Mouse (Mus musculus): ENCODE data around the gene Slc2a6. TPM values are rescaled to one million over a fixed set of nuclear protein-coding genes. Genes with fewer than 3 reads are reported as not detected.
A peak's percentile ranks its signal among the peaks of the same experiment; 100 is the strongest.

Slc2a6 gene
- polyA plus RNA-seq, 1 experiment from 2014 or later, result 0.24 TPM

DNA sequence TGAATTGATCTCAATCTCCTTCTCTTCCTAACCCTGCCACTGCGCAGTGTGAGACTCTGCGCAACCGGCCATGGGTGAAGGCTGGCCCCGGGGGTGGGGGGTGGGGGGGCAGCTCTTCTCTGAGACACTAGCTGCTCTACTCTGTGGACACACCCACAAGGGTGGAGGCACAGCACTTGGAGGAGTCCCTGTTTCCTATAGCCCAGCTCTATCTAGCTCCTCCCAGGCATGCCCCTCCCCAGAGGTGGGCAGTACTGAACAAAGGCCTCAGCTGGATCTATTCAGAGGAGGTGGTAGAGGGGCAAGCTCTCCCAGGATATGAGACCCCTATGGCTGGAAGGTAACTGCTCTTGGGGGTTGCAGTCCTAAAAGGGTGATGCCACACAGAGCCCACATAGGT, 9.2 kb upstream of the Slc2a6 start:
- Histone ChIP-seq H3K4me1 (ENCODE audit: control insufficient read depth in 2 of 2, insufficient read depth in 2 of 2, low read length in 2 of 2) (no peaks in the 10 kb centered on the region), H3K36me3 (ENCODE audit: control insufficient read depth, insufficient read depth, low read length) (no peaks in the 10 kb centered on the region), H3K9ac (ENCODE audit: low read length) (no peak overlapping the region), H3K4me3 (ENCODE audit: control insufficient read depth in 1 of 2, insufficient read depth in 1 of 2, low read depth in 1 of 2, low read length in 2 of 2) (no peak overlapping the region), H3K27ac (replicated peaks in 1 of 2; ENCODE audit: control insufficient read depth in 1 of 2, insufficient read depth in 1 of 2, low read depth in 2 of 2, low read length in 2 of 2) (no peak overlapping the region), H3K4me2 (ENCODE audit: low read length) (no peak overlapping the region), H3K27me3 (ENCODE audit: control insufficient read depth, insufficient read depth, low read length) (no peaks in the 10 kb centered on the region), H3K9me3 (ENCODE audit: control insufficient read depth, low read length) (no peaks in the 10 kb centered on the region)
- 56% methylated on average over 4 of the region's 4 CpGs for WGBS
- ATAC-seq (ENCODE audit: insufficient number of reproducible peaks, insufficient read depth, low FRiP score, low read depth), result no peak

DNA sequence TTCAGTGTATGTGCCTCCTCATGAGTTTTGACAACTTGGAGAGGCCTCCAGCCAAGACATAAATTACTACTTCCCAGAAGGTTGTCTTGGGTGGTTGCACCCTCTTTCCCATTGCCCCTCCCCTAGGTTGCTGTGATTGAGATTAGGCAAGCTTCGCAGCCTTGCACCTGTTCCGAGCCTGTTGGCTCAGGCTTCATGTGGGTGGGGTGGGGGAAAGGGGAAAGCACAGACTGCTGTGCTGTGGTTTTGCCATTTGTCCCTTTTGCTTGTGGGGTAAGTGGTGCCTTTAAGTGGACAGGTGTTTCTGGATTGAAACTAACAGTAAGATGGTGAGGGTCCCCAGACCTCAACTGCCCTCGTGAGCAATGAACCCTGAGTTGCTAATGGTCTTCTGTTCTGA, 8.2 kb upstream of the Slc2a6 start:
- Histone ChIP-seq H3K27ac (replicated peaks in 1 of 2; ENCODE audit: control insufficient read depth in 1 of 2, insufficient read depth in 1 of 2, low read depth in 2 of 2, low read length in 2 of 2) (no peak overlapping the region), H3K9me3 (ENCODE audit: control insufficient read depth, low read length) (no peaks in the 10 kb centered on the region), H3K4me2 (ENCODE audit: low read length) (no peak overlapping the region), H3K9ac (ENCODE audit: low read length) (no peak overlapping the region), H3K4me3 (ENCODE audit: control insufficient read depth in 1 of 2, insufficient read depth in 1 of 2, low read depth in 1 of 2, low read length in 2 of 2) (no peak overlapping the region), H3K36me3 (ENCODE audit: control insufficient read depth, insufficient read depth, low read length) (no peaks in the 10 kb centered on the region), H3K4me1 (ENCODE audit: control insufficient read depth in 2 of 2, insufficient read depth in 2 of 2, low read length in 2 of 2) (no peaks in the 10 kb centered on the region), H3K27me3 (ENCODE audit: control insufficient read depth, insufficient read depth, low read length) (no peaks in the 10 kb centered on the region)
- ATAC-seq (ENCODE audit: insufficient number of reproducible peaks, insufficient read depth, low FRiP score, low read depth), result no peak
- WGBS, result 62% methylated on average over 3 of the region's 3 CpGs

DNA sequence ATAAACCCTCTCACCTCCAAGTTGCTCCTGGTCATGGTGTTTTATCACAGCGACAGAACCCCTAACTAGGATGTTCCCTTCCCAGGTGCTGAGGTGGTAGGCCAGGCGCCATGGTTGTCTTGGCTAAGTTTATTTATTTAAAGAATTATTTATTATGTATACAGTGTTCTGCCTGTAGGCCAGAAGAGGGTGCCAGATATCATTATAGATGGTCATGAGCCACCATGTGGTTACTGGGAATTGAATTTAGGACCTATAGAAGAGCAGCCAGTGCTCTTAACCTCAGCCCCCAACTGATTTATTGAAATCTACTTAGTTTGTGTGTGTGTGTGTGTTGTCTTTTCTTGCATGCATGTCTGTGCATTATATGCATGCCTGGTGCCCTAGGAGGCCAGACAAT, 4.6 kb upstream of the Slc2a6 start:
- ATAC-seq (ENCODE audit: insufficient number of reproducible peaks, insufficient read depth, low FRiP score, low read depth), result no peak

DNA sequence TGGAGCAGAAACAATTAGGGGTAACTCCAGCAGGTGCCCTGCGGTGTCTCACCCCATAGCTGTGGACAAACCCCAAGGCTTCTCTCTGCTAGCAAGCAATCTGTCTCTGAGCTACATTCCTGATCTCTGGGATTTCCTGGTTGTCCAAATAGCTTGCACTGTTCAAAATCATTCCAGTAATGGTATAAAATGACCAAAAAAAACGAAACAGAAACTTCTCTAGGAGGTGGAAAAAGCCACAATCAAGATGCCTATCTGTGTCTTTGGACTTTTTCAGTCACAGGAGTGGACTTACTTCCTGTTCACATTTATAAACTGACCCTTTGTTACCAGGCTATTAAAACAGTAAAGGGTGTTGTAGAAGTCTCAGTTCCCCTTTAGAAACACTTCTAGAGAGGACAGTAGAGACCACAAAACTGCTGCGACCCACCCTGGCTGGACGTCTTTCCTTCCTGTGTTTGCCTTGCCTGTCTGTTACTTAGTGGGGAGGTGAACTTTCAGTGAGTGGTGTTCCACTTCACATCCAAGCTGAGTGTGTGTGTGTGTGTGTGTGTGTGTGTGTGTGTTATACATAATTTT, 728 bp upstream of the Slc2a6 start:
- no peaks in the 10 kb centered on the region for H3K9me3 ChIP-seq (ENCODE audit: control insufficient read depth, low read length)
- no peaks in the 10 kb centered on the region for H3K36me3 ChIP-seq (ENCODE audit: control insufficient read depth, insufficient read depth, low read length)
- no peak overlapping the region for H3K4me3 ChIP-seq (ENCODE audit: control insufficient read depth in 1 of 2, insufficient read depth in 1 of 2, low read depth in 1 of 2, low read length in 2 of 2)
- no peak overlapping the region for H3K9ac ChIP-seq (ENCODE audit: low read length)
- peaks cover 11% of the 10 kb centered on the region for H3K27me3 ChIP-seq (ENCODE audit: control insufficient read depth, insufficient read depth, low read length)
- H3K4me1 ChIP-seq (ENCODE audit: control insufficient read depth in 2 of 2, insufficient read depth in 2 of 2, low read length in 2 of 2), result peaks cover 3 to 4% of the 10 kb centered on the region in 2 experiments; a peak in 2 of 4 replicates
- no peak overlapping the region for H3K27ac ChIP-seq (replicated peaks in 1 of 2; ENCODE audit: control insufficient read depth in 1 of 2, insufficient read depth in 1 of 2, low read depth in 2 of 2, low read length in 2 of 2)
- 61% methylated on average over 4 of the region's 4 CpGs for WGBS
- peak overlapping the region; percentile 65 for H3K4me2 ChIP-seq (ENCODE audit: low read length)
- ATAC-seq (ENCODE audit: insufficient number of reproducible peaks, insufficient read depth, low FRiP score, low read depth), result no peak

More for the DNA sequence above, 4.6 kb upstream of the Slc2a6 start:
- Histone ChIP-seq H3K4me1 (ENCODE audit: control insufficient read depth in 2 of 2, insufficient read depth in 2 of 2, low read length in 2 of 2) (peaks cover 3 to 4% of the 10 kb centered on the region in 2 experiments; a peak in 2 of 4 replicates), H3K36me3 (ENCODE audit: control insufficient read depth, insufficient read depth, low read length) (no peaks in the 10 kb centered on the region), H3K4me3 (ENCODE audit: control insufficient read depth in 1 of 2, insufficient read depth in 1 of 2, low read depth in 1 of 2, low read length in 2 of 2) (no peak overlapping the region), H3K9ac (ENCODE audit: low read length) (no peak overlapping the region), H3K27me3 (ENCODE audit: control insufficient read depth, insufficient read depth, low read length) (peaks cover 9% of the 10 kb centered on the region), H3K4me2 (ENCODE audit: low read length) (no peak overlapping the region), H3K27ac (replicated peaks in 1 of 2; ENCODE audit: control insufficient read depth in 1 of 2, insufficient read depth in 1 of 2, low read depth in 2 of 2, low read length in 2 of 2) (no peak overlapping the region), H3K9me3 (ENCODE audit: control insufficient read depth, low read length) (no peaks in the 10 kb centered on the region)
- WGBS, result 58% methylated on average over 2 of the region's 2 CpGs

DNA sequence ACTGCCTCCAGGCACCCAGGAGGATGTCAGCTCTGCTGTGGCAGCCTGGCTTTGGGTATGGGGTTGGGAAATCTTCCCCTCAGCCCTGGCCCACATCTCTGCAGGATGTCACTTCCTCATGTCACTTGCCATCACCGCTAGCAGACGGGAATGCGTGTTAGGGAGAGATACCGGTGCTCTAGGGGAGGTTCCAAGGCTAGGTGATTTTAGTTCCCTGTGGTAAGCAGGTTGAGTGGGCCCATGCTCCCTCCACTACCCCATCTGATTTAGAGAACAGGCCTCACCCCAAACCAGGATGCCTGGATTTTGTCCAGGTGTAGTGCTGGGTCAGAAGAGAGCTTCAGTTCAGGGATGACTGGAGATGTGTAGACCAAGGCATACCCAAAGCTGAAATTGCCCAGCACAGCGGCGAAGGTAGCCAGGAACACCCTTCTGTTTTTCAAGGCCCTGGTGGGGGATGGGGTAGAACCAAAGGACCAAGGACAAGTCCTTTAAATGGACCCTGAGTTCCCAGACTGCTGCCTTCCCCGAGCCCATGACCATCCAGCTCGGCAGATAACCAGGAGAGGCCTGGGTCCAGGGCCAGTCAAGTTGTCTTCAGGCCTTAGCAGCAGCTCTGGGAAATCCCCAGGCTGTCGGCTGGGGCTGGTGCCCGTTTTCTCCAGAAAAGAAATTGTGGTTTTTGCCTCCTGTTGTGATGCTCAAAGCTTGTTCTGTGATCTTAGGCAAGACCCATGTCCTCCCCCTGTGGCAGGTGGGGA, 761 bp downstream of the Slc2a6 start:
- Histone ChIP-seq H3K4me3 (ENCODE audit: control insufficient read depth in 1 of 2, insufficient read depth in 1 of 2, low read depth in 1 of 2, low read length in 2 of 2) (no peak overlapping the region), H3K4me2 (ENCODE audit: low read length) (no peak overlapping the region), H3K27me3 (ENCODE audit: control insufficient read depth, insufficient read depth, low read length) (peaks cover 11% of the 10 kb centered on the region), H3K4me1 (ENCODE audit: control insufficient read depth in 2 of 2, insufficient read depth in 2 of 2, low read length in 2 of 2) (peaks cover 3 to 4% of the 10 kb centered on the region in 2 experiments; a peak in 2 of 4 replicates), H3K9me3 (ENCODE audit: control insufficient read depth, low read length) (no peaks in the 10 kb centered on the region), H3K27ac (replicated peaks in 1 of 2; ENCODE audit: control insufficient read depth in 1 of 2, insufficient read depth in 1 of 2, low read depth in 2 of 2, low read length in 2 of 2) (no peak overlapping the region), H3K9ac (ENCODE audit: low read length) (no peak overlapping the region), H3K36me3 (ENCODE audit: control insufficient read depth, insufficient read depth, low read length) (no peaks in the 10 kb centered on the region)
- ATAC-seq (ENCODE audit: insufficient number of reproducible peaks, insufficient read depth, low FRiP score, low read depth), result no peak
- 59% methylated on average over 10 of the region's 10 CpGs for WGBS

DNA sequence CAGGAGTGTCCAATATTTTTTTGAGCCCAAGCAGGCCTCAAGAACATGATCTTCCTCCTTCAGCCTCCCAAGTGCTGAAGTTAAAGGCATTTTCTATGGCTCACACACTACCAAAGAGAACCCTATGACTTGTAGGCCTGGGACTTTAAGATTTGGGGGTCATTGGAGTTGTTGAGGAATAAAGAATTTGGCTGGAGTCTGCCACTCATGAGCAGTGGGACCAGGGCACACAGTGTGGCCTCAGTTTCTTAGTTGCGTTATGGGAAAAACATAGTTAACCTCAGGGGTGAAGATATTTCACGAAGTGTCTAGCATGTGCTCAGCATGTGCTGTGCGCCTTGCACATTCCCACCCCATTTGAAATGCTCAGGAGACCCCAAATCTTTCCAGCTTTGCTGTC, 1.5 kb downstream of the Slc2a6 start:
- Histone ChIP-seq H3K36me3 (ENCODE audit: control insufficient read depth, insufficient read depth, low read length) (no peaks in the 10 kb centered on the region), H3K4me1 (ENCODE audit: control insufficient read depth in 2 of 2, insufficient read depth in 2 of 2, low read length in 2 of 2) (peaks cover 3 to 4% of the 10 kb centered on the region in 2 experiments; a peak in 2 of 4 replicates), H3K9ac (ENCODE audit: low read length) (no peak overlapping the region), H3K27ac (replicated peaks in 1 of 2; ENCODE audit: control insufficient read depth in 1 of 2, insufficient read depth in 1 of 2, low read depth in 2 of 2, low read length in 2 of 2) (no peak overlapping the region), H3K4me3 (ENCODE audit: control insufficient read depth in 1 of 2, insufficient read depth in 1 of 2, low read depth in 1 of 2, low read length in 2 of 2) (no peak overlapping the region), H3K27me3 (ENCODE audit: control insufficient read depth, insufficient read depth, low read length) (peaks cover 11% of the 10 kb centered on the region), H3K9me3 (ENCODE audit: control insufficient read depth, low read length) (no peaks in the 10 kb centered on the region), H3K4me2 (ENCODE audit: low read length) (no peak overlapping the region)
- ATAC-seq (ENCODE audit: insufficient number of reproducible peaks, insufficient read depth, low FRiP score, low read depth), result no peak
- 85% methylated on average over 3 of the region's 3 CpGs for WGBS

DNA sequence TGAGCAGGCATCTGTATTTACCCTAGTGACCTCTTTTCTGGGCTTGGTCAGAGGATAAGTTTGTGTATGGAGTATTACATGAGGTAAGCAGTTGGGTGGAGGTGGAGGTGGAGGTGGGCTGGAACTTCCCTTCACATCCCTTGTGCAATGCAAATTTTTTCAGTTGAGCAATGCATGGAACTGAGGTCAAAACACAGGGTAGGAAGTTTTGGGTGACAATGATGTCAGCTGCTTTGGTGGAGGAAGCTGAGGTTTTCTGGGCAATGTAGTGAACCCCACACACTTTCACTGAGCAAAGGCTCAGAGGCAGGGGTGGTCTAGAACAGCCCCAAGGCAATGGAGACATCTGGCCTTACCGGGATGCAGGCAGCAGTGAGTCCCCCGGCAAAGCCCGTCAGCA, 2.3 kb downstream of the Slc2a6 start:
- peaks cover 3 to 4% of the 10 kb centered on the region in 2 experiments; a peak in 2 of 4 replicates for H3K4me1 ChIP-seq (ENCODE audit: control insufficient read depth in 2 of 2, insufficient read depth in 2 of 2, low read length in 2 of 2)
- no peak for ATAC-seq (ENCODE audit: insufficient number of reproducible peaks, insufficient read depth, low FRiP score, low read depth)
- H3K27ac ChIP-seq (replicated peaks in 1 of 2; ENCODE audit: control insufficient read depth in 1 of 2, insufficient read depth in 1 of 2, low read depth in 2 of 2, low read length in 2 of 2), result no peak overlapping the region
- no peaks in the 10 kb centered on the region for H3K36me3 ChIP-seq (ENCODE audit: control insufficient read depth, insufficient read depth, low read length)
- no peaks in the 10 kb centered on the region for H3K9me3 ChIP-seq (ENCODE audit: control insufficient read depth, low read length)
- WGBS, result 64% methylated on average over 3 of the region's 3 CpGs
- no peak overlapping the region for H3K4me3 ChIP-seq (ENCODE audit: control insufficient read depth in 1 of 2, insufficient read depth in 1 of 2, low read depth in 1 of 2, low read length in 2 of 2)
- peaks cover 11% of the 10 kb centered on the region for H3K27me3 ChIP-seq (ENCODE audit: control insufficient read depth, insufficient read depth, low read length)
- H3K4me2 ChIP-seq (ENCODE audit: low read length), result no peak overlapping the region
- no peak overlapping the region for H3K9ac ChIP-seq (ENCODE audit: low read length)
